ENCODE assay signal across 8 mouse cellular contexts in the genomic region with DNA sequence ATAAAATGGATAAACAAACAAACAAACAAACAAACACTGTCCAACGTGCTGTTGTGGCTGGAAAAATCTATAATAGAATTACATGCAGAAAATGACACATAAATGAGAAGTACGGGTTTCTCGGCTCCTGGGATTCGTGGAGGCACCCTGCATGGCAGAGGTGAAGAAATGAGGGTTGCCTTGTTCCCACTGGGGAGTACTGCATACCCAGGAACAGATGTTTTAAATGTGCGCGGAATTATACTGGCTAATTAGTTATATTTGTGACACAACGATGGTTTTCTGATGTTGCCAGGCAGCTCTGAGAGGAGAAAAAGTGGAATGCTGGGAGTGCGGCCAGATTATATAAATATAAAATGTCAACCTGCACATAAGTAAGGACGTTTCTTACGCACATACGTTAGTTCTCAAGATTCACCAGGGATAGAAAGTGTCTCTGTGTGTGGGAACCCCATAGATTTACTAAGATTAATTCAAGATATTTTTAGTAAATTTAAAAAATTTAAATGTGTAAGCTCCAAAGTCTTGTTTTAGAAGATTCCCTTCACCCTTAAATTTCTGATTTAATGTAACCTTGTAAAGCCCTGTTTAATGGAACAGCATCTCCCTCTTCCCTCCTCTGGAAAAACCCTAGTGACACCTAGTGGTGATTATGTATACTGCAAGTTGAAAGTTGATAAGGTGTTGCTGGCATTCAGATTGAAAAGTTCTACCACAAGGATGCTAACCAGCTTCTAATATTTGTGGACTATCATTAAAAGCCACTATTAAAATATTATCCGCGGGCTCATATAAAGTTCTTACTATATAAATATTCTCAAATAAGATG. TPM values are rescaled to one million over a fixed set of nuclear protein-coding genes. Genes with fewer than 3 reads are reported as not detected.
A peak's percentile ranks its signal among the peaks of the same experiment; 100 is the strongest.
DNase-seq lines count a peak whose midpoint lies in the region; ATAC-seq and TF ChIP-seq lines count a peak whose summit lies in the region.

No protein-coding gene starts in this region.

- no peak overlapping the region for H3K27ac ChIP-seq in gastrocnemius, adult 2 months

- no peak for DNase-seq in gastrocnemius, adult 2 months
- no peak for DNase-seq in gastrocnemius, postnatal 10 days
- DNase-seq in ovary, postnatal 14 days (ENCODE audit: low spot score), result peak; percentile 38
- no peak for DNase-seq in ovary, postnatal 10 days (ENCODE audit: low spot score)
- peak; percentile 77 for DNase-seq in adipocyte (ENCODE audit: low spot score)
- DNase-seq in heart, postnatal 10 days, result peak; percentile 54 to 76
- DNase-seq in gastrocnemius, postnatal 4 days (ENCODE audit: low spot score in 2 of 2), result no peak

- ATAC-seq in neutrophil, adult 5-6 weeks (ENCODE audit: extremely low read depth, insufficient number of reproducible peaks, low FRiP score, poor library complexity, severe bottlenecking), result 0 out of 2 replicates have a peak, but pooled peaks have one; percentile 41

- no peak overlapping the region for H3K4me3 ChIP-seq in gastrocnemius, adult 2 months

- TF ChIP-seq CTCF in gastrocnemius, adult 2 months (IDR thresholded peaks at IDR 0.05), result peak; percentile 96

- intact Hi-C loops in gastrocnemius, adult 2 months (cut with DNase I), result loop anchor here (1.0 kb wide), 1 partner anchor 74 kb away; no protein-coding TSS in a partner anchor
- intact Hi-C loops in heart, postnatal 10 days (cut with DNase I), result loop anchor here (1.0 kb wide), 1 partner anchor 74 kb away; no protein-coding TSS in a partner anchor

RNA-seq across cellular contexts. Expression of a gene that starts 53.5 kb away (rescaled TPM):
- 10 to 100 TPM; 18.1 to 20.6 TPM for total RNA-seq in gastrocnemius, adult 2 months (2021)
- 10 to 100 TPM; 10.3 to 12.2 TPM for total RNA-seq in gastrocnemius, postnatal 10 days (2021)
- 10 to 100 TPM; 14.9 to 15.0 TPM for total RNA-seq in heart, postnatal 10 days (2021)
- 39.9 and 41.0 TPM in 2 replicates for total RNA-seq in neutrophil, adult 5-6 weeks (2017)
- 10 to 100 TPM; 13.9 to 15.7 TPM for total RNA-seq in gastrocnemius, postnatal 4 days (2021)

RNA-seq across cellular contexts. Expression of a gene that starts 56.3 kb away (rescaled TPM):
- total RNA-seq in gastrocnemius, adult 2 months (2021), result 100 to 1,000 TPM; 226 to 261 TPM
- 10 to 100 TPM; 78.0 to 93.6 TPM for total RNA-seq in gastrocnemius, postnatal 10 days (2021)
- 100 to 1,000 TPM; 236 to 244 TPM for total RNA-seq in heart, postnatal 10 days (2021)
- total RNA-seq in neutrophil, adult 5-6 weeks (2017), result 3.3 and 4.7 TPM in 2 replicates
- total RNA-seq in gastrocnemius, postnatal 4 days (2021), result 10 to 100 TPM; 47.2 to 50.0 TPM

Comparison
In these comparisons a context has a peak if more than half of its experiments do, and no peak if none do; other contexts are left out.
1. DNase-seq: peak in ovary, postnatal 14 days (single experiment), adipocyte (single experiment) and heart, postnatal 10 days (2 of 2); none in gastrocnemius, adult 2 months (single experiment), gastrocnemius, postnatal 10 days (single experiment), ovary, postnatal 10 days (single experiment) and gastrocnemius, postnatal 4 days (0 of 2).